Mouse (Mus musculus): Measurements from ENCODE around the gene Mtss1l. TPM values are rescaled to one million over a fixed set of nuclear protein-coding genes. Genes with fewer than 3 reads are reported as not detected.

The Mtss1l gene
- polyA plus RNA-seq (2012; rRNA removed): 78.7 and 115 TPM in 2 replicates
- 19.1 and 28.0 TPM in 2 replicates for polyA plus RNA-seq (2014; fragmentation: Nextera tagmentation; extraction: Ambion mirVana)

GRCm38 (mm10) chr8:110720685-110721598 is at the start of gene Mtss1l:
TSS of gene Mtss1l (plus strand) at chr8:110721476.
- no peaks in the 10 kb centered on the region for H3K9me3 ChIP-seq (ENCODE audit: control insufficient read depth, low read length)
- peak within 1 kb of the TSS; percentile 91 for H3K27ac ChIP-seq (replicated peaks; ENCODE audit: low read depth, low read length)
- peaks cover 78% of the 10 kb centered on the region for H3K4me1 ChIP-seq (ENCODE audit: control insufficient read depth, insufficient read depth, low read length)
- 0 out of 2 replicates have a peak, but pooled peaks cover under 1% of the 10 kb centered on the region for H3K36me3 ChIP-seq (ENCODE audit: control insufficient read depth, insufficient read depth, low read length)
- peak; percentile 86 for ATAC-seq (ENCODE audit: low FRiP score, low read depth)
- peak within 1 kb of the TSS; percentile 84 for H3K9ac ChIP-seq (ENCODE audit: low read depth, low read length, severe bottlenecking)
- 6% methylated on average over 39 of the region's 75 CpGs for WGBS
- H3K27me3 ChIP-seq (ENCODE audit: control insufficient read depth, insufficient read depth, low read length): no peaks in the 10 kb centered on the region
- H3K4me2 ChIP-seq (replicated peaks; ENCODE audit: low read depth, low read length, severe bottlenecking): peak within 1 kb of the TSS; percentile 90
- H3K4me3 ChIP-seq (replicated peaks; ENCODE audit: low read length): peak within 1 kb of the TSS; percentile 64
- peak; percentile 89 for DNase-seq (ENCODE audit: low spot score)
- TF ChIP-seq POLR2A (IDR thresholded peaks at IDR 0.05; ENCODE audit: borderline replicate concordance, extremely low read depth, insufficient read depth, insufficient read length): no peak

- no peak for TF ChIP-seq POLR2A (IDR thresholded peaks at IDR 0.05; ENCODE audit: borderline replicate concordance, extremely low read depth, insufficient read depth, insufficient read length)
- no peaks in the 10 kb centered on the region for H3K27me3 ChIP-seq (ENCODE audit: control insufficient read depth, insufficient read depth, low read length)
- H3K36me3 ChIP-seq (ENCODE audit: control insufficient read depth, insufficient read depth, low read length): peaks cover 4% of the 10 kb centered on the region; the same call in 1 of the 2 replicates
- WGBS: 72% methylated on average over 2 of the region's 2 CpGs
- no peak overlapping the region for H3K4me3 ChIP-seq (replicated peaks; ENCODE audit: low read length)
- H3K4me2 ChIP-seq (replicated peaks; ENCODE audit: low read depth, low read length, severe bottlenecking): no peak overlapping the region
- ATAC-seq (ENCODE audit: low FRiP score, low read depth): no peak
- H3K9me3 ChIP-seq (ENCODE audit: control insufficient read depth, low read length): no peaks in the 10 kb centered on the region
- peak overlapping the region; percentile 30; the same call in 1 of the 2 replicates for H3K27ac ChIP-seq (replicated peaks; ENCODE audit: low read depth, low read length)
- DNase-seq (ENCODE audit: low spot score): no peak
- H3K4me1 ChIP-seq (ENCODE audit: control insufficient read depth, insufficient read depth, low read length): peaks cover 10% of the 10 kb centered on the region; the same call in 1 of the 2 replicates
- no peak overlapping the region for H3K9ac ChIP-seq (ENCODE audit: low read depth, low read length, severe bottlenecking)
Observed at GRCm38 (mm10) chr8:110672133-110672532, 49.1 kb upstream of the Mtss1l start.

- ATAC-seq (ENCODE audit: low FRiP score, low read depth): no peak
- Histone ChIP-seq H3K4me2 (replicated peaks; ENCODE audit: low read depth, low read length, severe bottlenecking) (no peak overlapping the region), H3K27me3 (ENCODE audit: control insufficient read depth, insufficient read depth, low read length) (no peaks in the 10 kb centered on the region), H3K9me3 (ENCODE audit: control insufficient read depth, low read length) (no peaks in the 10 kb centered on the region), H3K4me3 (replicated peaks; ENCODE audit: low read length) (no peak overlapping the region), H3K4me1 (ENCODE audit: control insufficient read depth, insufficient read depth, low read length) (peaks cover 13% of the 10 kb centered on the region; the same call in 1 of the 2 replicates), H3K27ac (replicated peaks; ENCODE audit: low read depth, low read length) (no peak overlapping the region), H3K36me3 (ENCODE audit: control insufficient read depth, insufficient read depth, low read length) (peaks cover 4% of the 10 kb centered on the region; the same call in 1 of the 2 replicates), H3K9ac (ENCODE audit: low read depth, low read length, severe bottlenecking) (no peak overlapping the region)
- DNase-seq (ENCODE audit: low spot score): no peak
- 44% methylated on average over 2 of the region's 2 CpGs for WGBS
- TF ChIP-seq POLR2A (IDR thresholded peaks at IDR 0.05; ENCODE audit: borderline replicate concordance, extremely low read depth, insufficient read depth, insufficient read length): no peak
Observed at GRCm38 (mm10) chr8:110673168-110673567, 48.1 kb upstream of the Mtss1l start.

- peaks cover 7% of the 10 kb centered on the region; the same call in 1 of the 2 replicates for H3K36me3 ChIP-seq (ENCODE audit: control insufficient read depth, insufficient read depth, low read length)
- TF ChIP-seq POLR2A (IDR thresholded peaks at IDR 0.05; ENCODE audit: borderline replicate concordance, extremely low read depth, insufficient read depth, insufficient read length): no peak
- no peak overlapping the region for H3K9ac ChIP-seq (ENCODE audit: low read depth, low read length, severe bottlenecking)
- peaks cover 13% of the 10 kb centered on the region; the same call in 1 of the 2 replicates for H3K4me1 ChIP-seq (ENCODE audit: control insufficient read depth, insufficient read depth, low read length)
- ATAC-seq (ENCODE audit: low FRiP score, low read depth): no peak
- no peak overlapping the region for H3K27ac ChIP-seq (replicated peaks; ENCODE audit: low read depth, low read length)
- H3K9me3 ChIP-seq (ENCODE audit: control insufficient read depth, low read length): no peaks in the 10 kb centered on the region
- H3K4me2 ChIP-seq (replicated peaks; ENCODE audit: low read depth, low read length, severe bottlenecking): no peak overlapping the region
- DNase-seq (ENCODE audit: low spot score): no peak
- H3K27me3 ChIP-seq (ENCODE audit: control insufficient read depth, insufficient read depth, low read length): no peaks in the 10 kb centered on the region
- WGBS: 100% methylated on average over 1 of the region's 1 CpGs
- no peak overlapping the region for H3K4me3 ChIP-seq (replicated peaks; ENCODE audit: low read length)
Observed at GRCm38 (mm10) chr8:110674589-110674988, 46.7 kb upstream of the Mtss1l start.

- peak; percentile 87 for ATAC-seq (ENCODE audit: low FRiP score, low read depth)
- peak; percentile 88 for DNase-seq (ENCODE audit: low spot score)
- WGBS: 34% methylated on average over 5 of the region's 5 CpGs
- Histone ChIP-seq H3K27ac (replicated peaks; ENCODE audit: low read depth, low read length) (peak overlapping the region; percentile 72), H3K36me3 (ENCODE audit: control insufficient read depth, insufficient read depth, low read length) (peaks cover 7% of the 10 kb centered on the region; the same call in 1 of the 2 replicates), H3K4me3 (replicated peaks; ENCODE audit: low read length) (no peak overlapping the region), H3K9ac (ENCODE audit: low read depth, low read length, severe bottlenecking) (0 out of 2 replicates have a peak overlapping the region, but pooled peaks have one; percentile 17), H3K4me1 (ENCODE audit: control insufficient read depth, insufficient read depth, low read length) (peaks cover 13% of the 10 kb centered on the region; the same call in 1 of the 2 replicates), H3K27me3 (ENCODE audit: control insufficient read depth, insufficient read depth, low read length) (no peaks in the 10 kb centered on the region), H3K4me2 (replicated peaks; ENCODE audit: low read depth, low read length, severe bottlenecking) (no peak overlapping the region), H3K9me3 (ENCODE audit: control insufficient read depth, low read length) (no peaks in the 10 kb centered on the region)
- no peak for TF ChIP-seq POLR2A (IDR thresholded peaks at IDR 0.05; ENCODE audit: borderline replicate concordance, extremely low read depth, insufficient read depth, insufficient read length)
Observed at GRCm38 (mm10) chr8:110676702-110677101, 44.6 kb upstream of the Mtss1l start.
